Mouse (Mus musculus): Measurements from ENCODE around the gene Carns1.

Carns1 gene

DNA sequence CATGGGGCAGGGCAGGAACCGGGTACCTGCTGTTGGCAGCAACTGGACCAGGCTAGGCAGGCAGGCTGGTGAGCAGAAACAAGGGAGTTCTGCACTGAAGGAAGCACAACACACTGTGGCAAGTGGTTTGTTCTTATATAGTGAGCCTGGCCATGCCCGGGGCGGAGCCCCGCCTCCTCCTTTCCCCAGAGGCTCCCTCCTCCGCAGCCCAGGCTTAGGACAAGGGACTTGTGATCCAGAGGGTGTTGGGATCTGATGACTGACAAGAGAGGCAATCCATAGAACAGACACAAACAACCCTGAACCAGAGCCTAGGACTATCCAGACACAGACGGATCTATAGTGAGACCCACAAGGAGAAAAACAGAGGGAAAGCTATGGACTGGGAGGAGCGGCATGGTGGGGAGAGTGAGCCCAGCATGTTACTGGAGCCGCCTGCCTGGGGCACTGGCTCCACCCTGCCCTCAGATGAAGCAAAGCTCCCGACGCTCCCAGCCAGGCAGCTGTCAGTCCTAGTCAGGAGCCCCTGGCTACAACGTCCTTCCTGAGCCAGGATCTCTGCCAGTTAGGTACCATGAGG, at the start of gene Carns1:
Carns1 (minus strand) TSS at position 112 of the 580 bp plus-strand sequence.
- no peak for DNase-seq

DNA sequence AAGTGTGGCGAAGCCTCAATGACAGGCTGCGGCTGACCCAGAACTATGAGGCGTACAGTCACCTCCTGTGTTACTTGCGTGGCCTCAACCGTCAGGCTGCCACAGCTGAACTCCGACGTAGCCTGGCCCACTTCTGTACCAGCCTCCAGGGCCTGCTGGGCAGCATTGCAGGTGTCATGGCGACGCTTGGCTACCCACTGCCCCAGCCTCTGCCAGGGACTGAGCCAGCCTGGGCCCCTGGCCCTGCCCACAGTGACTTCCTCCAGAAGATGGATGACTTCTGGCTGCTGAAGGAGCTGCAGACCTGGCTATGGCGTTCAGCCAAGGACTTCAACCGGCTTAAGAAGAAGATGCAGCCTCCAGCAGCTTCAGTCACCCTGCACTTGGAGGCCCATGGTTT, 46.9 kb upstream of the Carns1 start:
- DNase-seq, result peak in 1 of 2 experiments; percentile 50

DNA sequence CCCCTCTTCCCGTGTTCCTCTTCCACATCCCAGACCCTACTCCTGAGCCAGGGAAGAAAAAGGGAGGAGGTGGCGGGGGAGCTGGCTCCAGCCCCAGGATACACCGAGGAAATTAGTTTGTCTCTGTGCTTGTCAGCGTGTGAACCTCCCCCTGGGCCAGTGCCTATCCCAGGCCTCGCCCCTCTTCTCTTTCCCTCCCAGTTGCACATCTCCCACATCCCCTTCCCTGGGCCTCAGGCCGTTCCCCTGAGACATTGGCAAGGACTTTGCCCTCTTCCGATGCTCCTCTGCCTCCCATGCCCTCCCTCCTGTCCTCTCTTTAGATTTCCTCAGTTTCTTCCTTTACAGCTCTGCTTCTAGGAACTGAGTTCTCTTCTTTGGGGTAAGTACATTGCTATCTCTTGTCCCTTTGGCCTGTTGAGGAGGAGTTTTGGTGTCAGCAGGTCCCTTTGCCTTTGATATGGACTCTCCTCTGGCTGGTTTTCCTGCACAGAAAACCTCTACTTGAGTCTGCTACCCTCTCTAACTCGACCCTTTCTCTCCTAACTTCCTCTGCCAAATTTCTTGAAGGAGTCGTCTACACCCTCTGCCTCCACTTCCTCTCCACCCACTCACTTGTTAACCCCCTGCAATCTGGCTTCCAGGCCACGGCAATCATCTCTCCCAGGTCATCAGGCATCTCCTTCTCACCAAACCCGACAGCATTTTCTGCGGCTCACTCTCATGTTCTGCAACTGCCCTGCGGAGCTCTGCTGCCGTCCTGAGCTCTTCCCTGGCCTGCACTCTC, 45.9 kb upstream of the Carns1 start:
- peak; percentile 58 to 62 for DNase-seq

DNA sequence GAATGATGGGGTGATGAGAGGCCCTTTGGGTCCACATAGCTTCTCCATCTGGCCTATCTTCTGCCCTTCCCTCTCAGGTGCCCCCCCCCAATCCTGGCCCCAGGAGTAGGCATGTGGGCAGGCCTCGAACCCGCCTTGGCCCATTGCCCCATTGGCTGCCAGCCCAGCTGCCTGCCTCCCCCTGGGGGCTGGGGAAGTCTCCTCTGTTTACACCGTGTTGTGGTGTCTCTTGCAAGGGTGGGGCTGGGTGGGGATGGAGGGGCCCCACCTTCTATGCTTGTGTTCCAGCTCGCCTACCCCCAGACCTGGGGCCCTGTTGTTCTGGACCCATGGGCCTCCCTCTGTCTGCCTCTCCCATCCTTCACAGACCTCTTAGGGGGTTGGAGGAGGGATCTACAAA, 45.1 kb upstream of the Carns1 start:
- peak in 1 of 2 experiments; percentile 60 for DNase-seq

DNA sequence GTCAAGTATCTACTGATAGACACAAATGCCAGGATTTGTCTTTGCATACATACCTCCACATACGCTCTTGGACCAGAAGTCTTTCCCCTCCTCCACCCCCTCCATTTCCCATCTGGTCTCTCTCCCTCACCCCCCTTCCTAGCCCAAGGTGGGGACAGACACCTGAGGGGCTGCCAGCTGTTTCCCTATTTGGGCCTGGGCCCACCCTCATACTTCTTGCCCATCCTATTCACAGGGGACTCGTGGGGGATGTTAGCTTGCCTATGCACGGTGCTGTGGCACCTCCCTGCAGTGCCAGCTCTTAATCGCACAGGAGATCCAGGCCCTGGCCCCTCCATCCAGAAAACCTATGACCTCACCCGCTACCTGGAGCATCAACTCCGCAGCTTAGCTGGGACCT, 44.7 kb upstream of the Carns1 start:
- no peak for DNase-seq

DNA sequence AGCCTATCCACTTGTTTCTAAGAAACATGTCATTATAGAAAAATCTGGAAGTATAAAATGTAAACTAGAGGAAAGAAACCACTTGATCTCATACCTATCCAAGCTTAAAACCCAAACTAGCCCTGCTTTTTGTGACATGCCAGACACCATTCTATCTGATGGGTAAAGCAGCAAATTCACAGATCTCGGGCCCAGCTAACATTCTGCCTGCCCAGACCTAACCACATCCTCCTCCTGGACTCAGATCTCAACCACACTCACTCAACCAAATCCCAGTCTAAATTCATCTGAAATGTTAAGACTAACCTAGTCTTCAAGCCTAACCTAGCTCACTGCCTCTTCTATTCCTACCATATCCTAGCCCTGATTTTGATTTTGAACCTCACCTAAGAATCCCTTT, 43.5 kb upstream of the Carns1 start:
- DNase-seq, result no peak

DNA sequence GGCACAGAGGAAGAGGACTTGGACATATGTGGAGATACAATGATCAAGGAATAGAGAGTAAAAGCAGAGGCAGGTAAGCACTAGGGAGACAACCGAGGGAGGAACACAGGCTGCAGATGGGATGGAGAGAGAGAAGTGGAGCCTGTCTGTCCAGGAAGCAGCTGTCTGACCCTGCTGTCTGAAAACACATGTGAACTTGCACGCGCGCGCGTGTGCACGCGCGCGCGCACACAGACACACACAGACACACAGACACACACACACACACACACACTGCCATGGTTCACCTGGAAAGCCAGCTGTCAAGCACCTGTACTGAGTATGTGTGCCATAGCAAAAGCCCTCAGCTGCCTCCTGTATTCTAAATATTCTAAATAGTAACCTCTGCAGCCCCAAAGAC, 43.0 kb upstream of the Carns1 start:
- no peak for DNase-seq

DNA sequence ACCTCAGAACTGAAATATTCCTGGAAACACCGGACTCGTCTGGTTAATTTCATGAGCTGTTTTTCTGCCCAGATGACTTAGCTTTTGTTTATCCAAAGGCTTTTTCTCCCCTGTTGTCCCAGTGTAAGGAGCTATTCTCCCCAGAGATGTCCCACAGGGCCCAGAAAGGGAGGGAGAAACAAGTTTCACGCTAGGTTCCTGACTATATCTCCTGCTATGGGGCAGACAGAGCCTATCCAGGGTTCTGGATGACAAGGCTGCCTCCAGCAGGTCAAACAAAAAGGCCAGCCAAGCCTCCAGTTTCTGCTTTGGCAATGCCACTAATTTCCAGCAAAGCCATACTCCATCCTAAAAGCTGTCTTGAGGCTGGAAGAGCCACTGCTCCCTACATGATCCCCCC, 42.6 kb upstream of the Carns1 start:
- DNase-seq, result no peak

DNA sequence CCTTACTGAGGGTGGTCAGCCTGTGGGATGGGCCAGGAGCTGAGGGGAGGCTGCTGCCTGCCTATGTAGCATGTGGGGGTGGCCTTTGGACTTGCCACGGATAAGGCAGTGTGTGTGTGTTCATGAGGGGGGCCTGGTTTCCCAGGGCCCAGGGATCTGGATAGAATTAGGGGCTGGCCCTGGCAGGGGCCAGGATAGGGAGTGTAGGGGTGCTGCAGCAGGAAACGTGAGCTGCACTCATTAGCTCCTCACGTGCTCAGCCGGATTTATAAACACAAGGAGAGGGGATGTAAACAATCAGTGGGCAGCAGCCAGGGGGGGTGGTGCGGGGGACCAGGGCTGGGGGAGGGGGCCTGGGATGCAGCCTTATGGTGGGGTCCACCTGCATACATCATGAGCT, 41.9 kb upstream of the Carns1 start:
- DNase-seq, result peak in 1 of 2 experiments; percentile 38

DNA sequence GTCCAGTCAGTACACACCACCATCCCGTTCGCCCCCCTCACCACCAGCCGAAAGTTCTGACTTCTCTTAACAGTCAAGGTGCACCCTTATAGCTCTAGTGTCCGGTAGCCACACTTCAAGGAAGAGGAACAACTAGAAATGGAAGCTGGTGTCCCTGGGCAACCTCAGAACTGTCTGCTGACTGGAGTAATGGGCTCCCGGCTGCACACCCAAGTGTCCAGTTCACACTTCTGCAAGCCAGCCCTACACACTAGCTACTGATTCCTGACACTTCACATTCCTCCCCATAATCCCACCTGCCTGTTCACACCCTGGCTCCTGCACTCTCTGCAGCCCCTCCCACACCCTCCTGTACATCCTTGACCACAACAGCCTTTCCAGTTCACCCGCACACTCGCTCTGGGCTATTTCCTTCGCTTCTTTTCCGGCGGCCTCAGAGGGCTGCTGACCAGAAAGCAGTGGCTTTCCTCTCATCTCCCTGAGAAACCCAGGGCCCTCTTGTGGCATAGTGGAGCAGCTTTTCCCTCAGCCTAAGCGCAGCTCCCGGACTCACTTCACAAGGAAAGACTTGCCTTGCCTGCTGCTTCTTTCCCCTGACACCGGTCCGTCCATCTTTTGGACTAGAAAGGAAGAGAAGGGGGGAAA, 40.9 kb upstream of the Carns1 start:
- DNase-seq, result peak; percentile 36 to 46

DNA sequence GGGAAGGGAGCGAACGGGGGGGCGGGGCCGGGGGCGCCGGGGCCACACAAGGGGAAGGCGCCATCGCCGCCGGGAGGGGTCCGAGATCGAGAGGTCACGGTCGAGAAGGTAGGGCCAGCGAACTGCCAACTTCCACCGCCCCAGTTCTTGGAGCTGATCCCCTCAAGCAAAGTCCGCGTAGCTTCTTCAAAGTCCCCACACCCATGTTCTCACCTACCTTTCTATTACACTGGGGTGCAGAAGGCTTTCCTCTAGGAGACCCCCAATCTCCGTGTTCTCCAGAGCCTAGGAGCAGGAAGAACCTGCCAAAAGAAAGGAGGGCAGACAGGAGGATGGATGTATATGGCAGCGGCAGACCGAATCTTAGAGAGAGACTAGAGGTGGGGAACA, 40.2 kb upstream of the Carns1 start:
- no peak for DNase-seq

DNA sequence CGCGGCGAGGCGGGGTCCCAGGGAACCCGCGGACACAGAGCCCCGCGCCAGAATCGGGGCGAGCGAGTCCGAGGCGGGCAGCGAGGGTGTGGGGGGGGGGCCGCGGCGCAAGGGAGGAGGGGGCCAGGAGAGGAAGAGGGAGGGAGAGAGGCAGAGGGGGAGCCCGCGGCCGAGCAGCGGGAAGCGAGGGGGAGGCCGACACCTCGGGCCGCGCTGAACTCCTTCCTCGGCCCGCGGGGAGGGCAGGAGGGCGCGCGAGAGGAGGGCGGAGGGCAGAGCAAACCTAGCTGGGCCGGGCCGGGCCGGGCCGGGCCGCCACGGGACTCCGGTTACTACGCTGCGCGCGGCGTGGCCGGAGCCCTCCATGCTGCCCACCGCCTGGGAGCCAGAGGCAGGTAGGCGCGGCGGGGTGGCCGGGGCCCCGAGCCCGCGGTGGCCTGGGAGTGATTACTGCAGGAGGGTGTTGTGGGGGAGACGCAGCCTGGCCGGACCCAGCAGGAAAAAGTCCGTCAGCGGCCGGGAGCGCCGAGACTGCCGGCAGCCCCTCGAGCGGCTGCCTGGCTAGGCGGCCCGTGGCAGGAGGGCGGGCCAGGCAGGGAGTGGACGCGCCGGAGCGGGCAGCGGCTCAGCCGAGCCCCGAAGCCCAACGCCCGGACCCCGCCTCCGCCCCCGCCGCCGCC, 39.6 kb upstream of the Carns1 start:
- DNase-seq, result peak; percentile 37 to 47

DNA sequence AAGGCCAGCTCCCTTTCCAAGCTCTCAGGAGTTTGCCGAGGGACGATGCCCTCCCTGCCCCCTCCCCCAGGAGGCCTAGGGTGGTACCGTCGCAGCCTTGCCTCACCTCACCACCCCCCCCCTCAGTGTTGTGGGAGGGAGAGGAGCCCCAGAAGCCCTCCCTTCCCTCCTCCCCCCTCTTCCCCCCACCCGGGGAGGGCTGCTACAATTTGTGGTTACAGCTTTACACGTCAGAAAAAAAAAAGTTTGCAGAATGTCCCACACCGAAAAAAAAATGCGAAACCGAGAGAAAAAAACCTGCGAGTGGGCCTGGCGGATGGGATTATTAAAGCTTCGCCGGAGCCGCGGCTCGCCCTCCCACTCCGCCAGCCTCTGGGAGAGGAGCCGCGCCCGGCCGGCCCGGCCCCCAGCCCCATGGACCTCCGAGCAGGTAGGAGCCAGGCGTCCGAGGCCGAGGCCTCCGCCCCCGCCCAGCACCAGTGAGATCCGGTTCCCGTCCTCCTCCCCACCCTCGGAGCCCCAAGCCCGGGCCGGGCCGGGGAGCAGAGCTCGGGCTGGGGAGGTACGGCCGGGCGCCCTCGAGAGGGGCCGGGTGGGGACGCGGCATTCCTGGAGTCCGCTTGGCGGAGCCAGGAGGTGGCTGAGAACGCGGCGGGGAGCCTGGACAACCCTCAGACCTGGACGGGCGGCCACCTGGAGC, 38.9 kb upstream of the Carns1 start, which contains the start of the genes Clcf1 and AC109138.7:
Clcf1 (plus strand) TSS at position 168 of the 700 bp plus-strand sequence.
AC109138.7 (plus strand) TSS at position 287 of the 700 bp plus-strand sequence.
- DNase-seq, result peak; percentile 68 to 73

DNA sequence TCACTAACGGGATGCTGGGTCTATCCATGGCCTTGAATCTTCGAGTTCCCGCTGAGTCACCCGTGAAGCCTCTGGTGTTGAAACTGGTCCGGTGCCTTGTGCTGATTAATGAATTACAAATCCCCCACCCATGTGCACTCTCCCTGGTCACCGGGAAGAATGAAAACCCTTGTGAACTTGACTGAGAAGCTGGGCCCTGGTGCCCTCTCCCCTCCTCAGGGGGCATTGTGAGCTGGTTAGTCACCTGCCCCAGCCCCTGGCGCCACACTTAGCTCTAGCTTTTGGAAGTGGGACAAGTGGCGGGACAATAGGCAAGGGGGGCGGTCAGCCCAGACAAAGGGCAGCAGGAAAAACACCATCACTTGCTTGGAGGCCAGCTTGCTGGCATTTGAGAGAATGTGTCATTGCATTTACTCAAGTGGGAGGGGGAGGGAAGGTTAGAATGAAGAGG, 38.3 kb upstream of the Carns1 start:
- DNase-seq, result peak in 1 of 2 experiments; percentile 52

DNA sequence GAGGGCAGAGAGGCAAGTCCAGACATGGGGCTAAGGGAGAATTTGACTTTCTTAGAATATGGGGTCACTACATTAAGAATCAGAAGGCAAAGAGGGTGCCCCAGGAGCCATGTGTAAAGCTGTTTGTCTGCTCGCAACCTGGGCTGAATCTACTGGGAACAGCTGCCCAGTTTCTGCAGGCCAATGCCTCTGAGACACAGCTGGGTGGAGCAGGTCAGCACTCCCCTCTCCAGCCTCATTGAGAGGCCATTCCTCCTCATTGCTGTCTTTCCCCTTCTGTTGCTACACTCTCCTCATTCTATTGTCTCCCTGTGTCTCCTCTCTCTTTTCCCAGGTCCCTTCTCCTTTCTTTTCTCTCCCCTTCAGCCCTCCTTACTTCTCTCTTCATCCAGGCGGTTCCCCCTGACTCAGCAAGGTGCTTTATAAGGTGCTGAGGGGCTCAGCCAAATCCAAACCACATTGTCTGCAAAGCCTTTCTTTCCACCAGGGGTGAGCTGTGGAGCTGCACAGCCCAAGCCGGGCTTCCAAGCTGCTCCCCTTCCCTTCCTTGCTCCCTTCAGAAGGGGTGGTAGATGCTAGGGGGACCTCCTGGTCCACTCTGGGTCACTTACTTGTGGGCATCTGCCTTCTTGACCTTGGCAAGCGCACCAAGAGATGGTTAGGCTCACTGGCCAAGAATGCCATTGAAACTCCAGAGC, 36.8 kb upstream of the Carns1 start:
- no peak for DNase-seq

DNA sequence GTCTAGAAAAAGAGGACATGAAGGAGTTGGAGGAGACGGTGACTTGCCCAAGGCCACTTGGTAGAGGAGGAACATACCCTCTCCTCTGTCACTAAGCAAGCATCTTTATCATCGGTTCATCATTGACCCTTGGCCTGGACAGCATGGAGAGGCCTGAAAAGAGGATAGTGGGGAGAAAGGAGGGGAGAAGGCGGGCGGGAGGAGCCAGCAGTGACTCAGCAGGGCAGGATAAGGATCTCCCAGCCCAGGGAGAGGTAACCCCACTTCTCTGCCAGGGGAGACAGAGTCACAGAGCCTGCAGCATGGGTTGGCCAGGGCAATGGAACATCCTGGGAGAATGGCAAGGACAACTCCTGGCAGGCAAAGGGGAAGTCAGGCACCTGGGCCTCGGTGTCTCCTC, 33.3 kb upstream of the Carns1 start:
- no peak for DNase-seq

DNA sequence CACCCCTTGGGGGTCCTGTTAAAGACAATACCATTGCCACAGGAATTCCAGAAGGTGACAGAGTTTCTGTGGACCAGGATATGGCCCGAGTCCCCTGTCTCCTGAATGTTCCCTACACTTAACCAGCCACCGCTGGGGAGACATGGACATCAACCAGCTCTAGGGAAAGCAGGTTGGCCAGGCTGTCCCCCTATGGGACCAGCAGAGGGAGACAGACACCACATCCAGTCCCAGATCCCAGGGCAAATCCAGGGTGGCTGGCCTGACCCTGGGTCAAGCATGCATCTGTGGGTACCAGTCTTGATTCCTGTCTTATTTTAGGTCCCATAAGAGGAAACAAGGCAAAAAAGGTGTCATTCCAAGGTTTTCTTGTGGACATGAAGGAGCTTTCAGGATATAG, 31.7 kb upstream of the Carns1 start:
- DNase-seq, result peak; percentile 76 to 83

DNA sequence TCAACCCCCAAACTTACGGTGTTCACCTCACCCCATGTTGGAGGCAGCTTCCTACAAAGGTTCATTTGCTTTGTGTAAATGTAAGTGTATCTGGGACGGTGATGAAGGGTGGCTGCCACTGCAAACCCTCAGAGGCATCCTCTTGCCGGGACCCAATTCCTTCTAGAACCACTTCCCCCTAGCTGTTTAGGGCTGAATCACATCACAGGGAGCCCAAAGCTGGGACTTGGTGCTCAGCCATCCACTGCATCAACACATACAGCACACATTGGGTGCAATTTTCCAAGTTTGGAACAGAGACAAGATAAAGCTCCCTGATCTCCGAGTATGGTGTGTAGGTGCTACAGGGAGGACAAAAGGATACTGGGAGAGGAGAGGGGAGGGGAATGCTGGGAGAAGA, 29.6 kb upstream of the Carns1 start:
- DNase-seq, result no peak

DNA sequence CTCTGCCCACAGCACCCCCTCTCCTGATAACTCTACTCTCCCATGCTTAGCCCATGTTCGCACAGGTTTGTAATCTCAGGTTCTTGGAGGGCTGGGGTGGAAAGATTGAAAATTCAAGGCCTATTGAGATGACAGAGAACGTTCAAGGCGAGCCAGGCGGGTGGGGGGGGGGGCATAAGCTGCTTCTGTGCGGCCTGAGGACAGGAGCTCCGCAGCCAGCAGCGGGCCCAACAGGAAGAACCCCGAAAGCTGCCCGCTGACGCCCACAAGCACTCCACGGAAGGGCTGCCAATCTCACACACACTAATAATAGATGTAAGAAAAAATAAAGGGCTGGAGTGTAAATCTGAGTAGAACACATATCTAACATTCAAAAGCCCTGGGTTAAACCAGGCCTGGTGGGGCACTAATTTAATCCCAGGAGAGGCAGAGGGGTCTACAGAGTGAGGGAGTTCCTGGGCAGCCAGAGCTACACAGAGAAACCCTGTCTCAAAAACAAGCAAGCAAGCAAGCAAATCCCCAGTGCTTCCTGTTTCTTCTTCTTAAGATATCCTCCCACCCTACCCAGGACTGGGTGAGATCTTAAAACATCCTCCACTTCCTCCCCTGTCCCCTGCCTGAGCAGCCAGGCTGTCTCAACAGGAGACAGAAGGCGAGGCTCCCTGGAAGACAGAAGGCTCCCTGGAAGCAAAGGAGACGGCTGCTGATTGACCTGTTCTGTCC, 28.5 kb upstream of the Carns1 start:
- DNase-seq, result no peak

DNA sequence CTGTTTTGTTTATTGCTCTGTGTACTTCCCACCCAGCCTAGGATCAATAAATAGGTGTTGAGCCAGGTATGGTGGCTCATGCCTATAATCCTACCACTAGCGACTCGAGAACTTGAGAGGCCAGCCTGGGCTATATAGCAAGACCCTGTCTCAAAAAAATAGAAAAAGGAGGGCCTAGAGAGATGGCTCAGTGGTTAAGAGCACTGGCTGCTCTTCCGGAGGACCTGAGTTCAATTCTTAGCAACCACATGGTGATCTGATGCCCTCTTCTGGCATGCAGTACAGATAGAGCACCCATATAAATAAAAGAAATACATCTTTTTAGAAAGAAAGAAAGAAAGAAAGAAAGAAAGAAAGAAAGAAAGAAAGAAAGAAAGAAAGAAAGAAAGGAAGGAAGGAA, 27.9 kb upstream of the Carns1 start:
- no peak for DNase-seq

DNA sequence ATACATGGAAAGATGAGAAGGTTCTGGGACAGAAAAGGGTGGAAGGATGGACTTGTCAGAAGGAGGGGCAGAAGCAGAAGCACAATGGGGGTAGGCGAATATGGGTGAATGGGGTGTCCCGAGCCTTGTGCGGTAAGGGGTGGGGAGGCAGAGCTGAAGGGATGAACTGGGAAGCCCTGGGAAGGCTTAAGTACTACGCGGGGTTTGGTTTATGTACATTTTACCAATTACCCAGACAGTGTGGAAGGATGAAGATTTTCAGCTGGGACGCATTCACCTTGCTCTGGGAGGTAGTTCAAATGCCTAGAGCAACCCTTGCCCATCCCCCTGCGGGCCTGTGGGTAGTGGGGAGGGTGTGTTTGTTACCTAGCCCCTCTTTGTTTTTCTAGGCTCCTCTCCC, 26.9 kb upstream of the Carns1 start:
- DNase-seq, result no peak

Data from lung, adult 18-20 months (tissue).